Mouse (Mus musculus) bone marrow macrophage, adult 2 months (primary cell): ENCODE data around the gene Pkd1l3.

Experiments used
- CTCF ChIP-seq: IDR thresholded peaks from 2 replicates; pipeline ENCODE4 v1.5.1; 2012; ENCODE audit warnings: low read depth, mild to moderate bottlenecking, low read length, moderate library complexity
- POLR2A ChIP-seq: IDR thresholded peaks from 2 replicates; pipeline ENCODE4 v1.6.1; 2012; ENCODE audit warnings: mild to moderate bottlenecking, low read depth, low read length, borderline replicate concordance

- TF ChIP-seq POLR2A (no peak), CTCF (no peak)
Measured at GRCm38 (mm10) chr8:109638851-109639250, 24.5 kb downstream of the Pkd1l3 start.
